In the genomic region with DNA sequence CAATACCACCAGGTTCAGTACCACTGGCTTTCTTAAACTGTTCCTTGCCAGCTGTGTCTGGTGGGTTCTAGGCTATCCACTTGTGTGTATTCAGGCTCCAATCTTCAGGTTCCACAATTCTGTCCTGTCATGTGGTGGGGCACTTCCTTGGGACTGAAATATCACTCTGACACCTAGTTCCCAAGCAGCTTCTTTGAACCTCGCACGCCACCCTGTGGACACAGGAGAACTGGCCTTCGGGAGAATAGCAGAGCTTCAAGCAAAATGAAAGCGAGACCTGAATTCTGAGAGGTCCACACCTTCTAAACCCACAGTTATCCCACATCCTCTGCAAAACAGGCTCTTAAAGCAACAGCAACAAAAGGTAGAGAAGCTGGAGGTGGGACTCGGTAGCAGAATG, we compare ENCODE assay signal across 9 mouse cellular contexts.
DNase-seq lines count a peak whose midpoint lies in the region; ATAC-seq and TF ChIP-seq lines count a peak whose summit lies in the region.
"Had no signal": no experiment of that assay in that cellular context is flagged by ENCODE, and none has a peak within 500 bp of the region (broad histone marks: within the 10 kb centered on the region; RNA-seq: fewer than 3 reads in every experiment).

No protein-coding gene starts in this region.

- TF ChIP-seq POLR2A in brain, embryonic 14.5 days (IDR thresholded peaks at IDR 0.05; ENCODE audit: borderline replicate concordance, extremely low read depth, insufficient read depth, insufficient read length, poor library complexity, severe bottlenecking): no peak

- no peaks in the 10 kb centered on the region for H3K36me3 ChIP-seq in intestine, embryonic 14.5 days (ENCODE audit: control insufficient read depth, insufficient read depth, low read length)
- no peaks in the 10 kb centered on the region for H3K36me3 ChIP-seq in intestine, embryonic 15.5 days
- no peaks in the 10 kb centered on the region for H3K36me3 ChIP-seq in forebrain, embryonic 16.5 days (ENCODE audit: control insufficient read depth, insufficient read depth)
- H3K36me3 ChIP-seq: embryonic facial prominence, embryonic 12.5 days had no signal

- no peaks in the 10 kb centered on the region for H3K27me3 ChIP-seq in intestine, embryonic 14.5 days (replicated peaks; ENCODE audit: control insufficient read depth, insufficient read depth, low read length)
- H3K27me3 ChIP-seq in intestine, embryonic 15.5 days (replicated peaks): no peaks in the 10 kb centered on the region
- no peaks in the 10 kb centered on the region for H3K27me3 ChIP-seq in forebrain, embryonic 16.5 days (replicated peaks; ENCODE audit: control insufficient read depth, insufficient read depth, low read length)

- WGBS in intestine, embryonic 14.5 days: 29% methylated on average over 5 of the region's 5 CpGs
- 38% methylated on average over 5 of the region's 5 CpGs for WGBS in intestine, embryonic 15.5 days
- WGBS in forebrain, embryonic 16.5 days: 14% methylated on average over 5 of the region's 5 CpGs

- H3K9me3 ChIP-seq in intestine, embryonic 14.5 days (ENCODE audit: control insufficient read depth, low read length): no peaks in the 10 kb centered on the region
- H3K9me3 ChIP-seq in intestine, embryonic 15.5 days: no peaks in the 10 kb centered on the region
- no peaks in the 10 kb centered on the region for H3K9me3 ChIP-seq in forebrain, embryonic 16.5 days (ENCODE audit: control insufficient read depth, low read length)
- H3K9me3 ChIP-seq: embryonic facial prominence, embryonic 12.5 days had no signal

- no peak overlapping the region for H3K4me2 ChIP-seq in intestine, embryonic 14.5 days (ENCODE audit: low read length)
- no peak overlapping the region for H3K4me2 ChIP-seq in intestine, embryonic 15.5 days (replicated peaks)
- H3K4me2 ChIP-seq in forebrain, embryonic 16.5 days (ENCODE audit: low read length): no peak overlapping the region
- H3K4me2 ChIP-seq: embryonic facial prominence, embryonic 12.5 days had no signal

- intact Hi-C loops in heart, postnatal 36 days (cut with DNase I): loop anchor here (1.0 to 2.0 kb wide), 3 partner anchors 154 to 400 kb away; no protein-coding TSS in a partner anchor
- intact Hi-C loops in left cerebral cortex, adult 2 months (cut with DNase I): loop anchor here (1.0 to 5.0 kb wide), 3 partner anchors 81 to 192 kb away; no protein-coding TSS in a partner anchor

- no peak overlapping the region for H3K4me3 ChIP-seq in intestine, embryonic 14.5 days (ENCODE audit: low read depth, low read length)
- no peak overlapping the region for H3K4me3 ChIP-seq in intestine, embryonic 15.5 days (replicated peaks)
- H3K4me3 ChIP-seq in forebrain, embryonic 16.5 days (replicated peaks; ENCODE audit: low read length): no peak overlapping the region
- H3K4me3 ChIP-seq in left cerebral cortex, adult 2 months: no peak overlapping the region
- H3K4me3 ChIP-seq: embryonic facial prominence, embryonic 12.5 days had no signal

- TF ChIP-seq CTCF in brain, embryonic 14.5 days (IDR thresholded peaks at IDR 0.05; ENCODE audit: borderline replicate concordance, extremely low read depth, insufficient read depth, insufficient read length): peak; percentile 81
- TF ChIP-seq CTCF in left cerebral cortex, adult 2 months (IDR thresholded peaks at IDR 0.05): peak; percentile 83

- no peak overlapping the region for H3K27ac ChIP-seq in intestine, embryonic 14.5 days (ENCODE audit: low read depth)
- H3K27ac ChIP-seq in intestine, embryonic 15.5 days: no peak overlapping the region
- H3K27ac ChIP-seq in forebrain, embryonic 16.5 days (ENCODE audit: low read length): no peak overlapping the region
- H3K27ac ChIP-seq in left cerebral cortex, adult 2 months: no peak overlapping the region; the same call in 1 of the 2 replicates
- H3K27ac ChIP-seq: embryonic facial prominence, embryonic 12.5 days had no signal

- DNase-seq in intestine, embryonic 14.5 days (ENCODE audit: low spot score): peak; percentile 72
- DNase-seq in brain, embryonic 14.5 days (ENCODE audit: low read depth): peak; percentile 85
- peak; percentile 85 to 91 for DNase-seq in heart, postnatal 36 days
- DNase-seq in left cerebral cortex, adult 2 months (ENCODE audit: extremely low spot score in 1 of 2, low spot score in 2 of 2): peak; percentile 76 to 79
- DNase-seq in spleen, postnatal 10 days (ENCODE audit: low spot score in 2 of 2): peak; percentile 84 to 95

- H3K9ac ChIP-seq in intestine, embryonic 14.5 days (ENCODE audit: low read length): no peak overlapping the region
- no peak overlapping the region for H3K9ac ChIP-seq in intestine, embryonic 15.5 days
- no peak overlapping the region for H3K9ac ChIP-seq in forebrain, embryonic 16.5 days (replicated peaks; ENCODE audit: low read depth, low read length)
- H3K9ac ChIP-seq: embryonic facial prominence, embryonic 12.5 days had no signal

- no peak for ATAC-seq in intestine, embryonic 14.5 days (replicated peaks; ENCODE audit: low FRiP score, low TSS enrichment, low read depth)
- no peak for ATAC-seq in intestine, embryonic 15.5 days
- ATAC-seq in forebrain, embryonic 16.5 days: peak; percentile 8; the same call in 1 of the 2 replicates
- peak; percentile 82 for ATAC-seq in megakaryocyte progenitor cell, adult 5-6 weeks (replicated peaks; ENCODE audit: poor library complexity)

- H3K4me1 ChIP-seq in intestine, embryonic 14.5 days (replicated peaks; ENCODE audit: control insufficient read depth, insufficient read depth, low read length): peaks cover 9% of the 10 kb centered on the region; the same call in 1 of the 2 replicates
- H3K4me1 ChIP-seq in intestine, embryonic 15.5 days (replicated peaks): peaks cover 15% of the 10 kb centered on the region
- H3K4me1 ChIP-seq in forebrain, embryonic 16.5 days (replicated peaks; ENCODE audit: control insufficient read depth, insufficient read depth, low read length): peaks cover 8% of the 10 kb centered on the region

Comparison
In these comparisons a context has a peak if more than half of its experiments do, and no peak if none do; other contexts are left out.
1. ATAC-seq: peak in forebrain, embryonic 16.5 days (single experiment) and megakaryocyte progenitor cell, adult 5-6 weeks (single experiment); none in intestine, embryonic 14.5 days (single experiment) and intestine, embryonic 15.5 days (single experiment).
2. Peak in every context shown above with its lines, with median percentiles within 50 percentile points of each other: DNase-seq.